Mouse (Mus musculus) megakaryocyte progenitor cell, adult 5-6 weeks (primary cell): Measurements from ENCODE around the gene Galnt18. TPM values are rescaled to one million over a fixed set of nuclear protein-coding genes. Genes with fewer than 3 reads are reported as not detected.

ENCODE experiments used
- ATAC-seq: replicated peaks from 2 replicates; pipeline ENCODE4 v1.8.0; 2016; ENCODE audit warnings: mild to moderate bottlenecking, moderate TSS enrichment, inconsistent platforms; ENCODE audit not compliant: poor library complexity
- total RNA-seq, 2 experiments: library from RNA; stranded (forward) in 1 of 2; stranded (reverse) in 1 of 2; fragments of 157-497, 149-512 nt in 1 of 2; fragments of 200-1000 nt in 1 of 2; gene quantifications; 2 replicates each; pipeline versions ENCODE4 v1.2.3 to v1.2.4; 2015 to 2017

Gene Galnt18
- total RNA-seq, 2 experiments from 2014 or later, result 0.12 TPM; not detected in 1

- ATAC-seq, result no peak
Observed at GRCm38 (mm10) chr7:111572336-111572735, 207.4 kb downstream of the Galnt18 start.

- no peak for ATAC-seq
Observed at GRCm38 (mm10) chr7:111566838-111567237, 212.9 kb downstream of the Galnt18 start.

GRCm38 (mm10) chr7:111563316-111564110 is 216.3 kb downstream of the Galnt18 start:
- no peak for ATAC-seq

- no peak for ATAC-seq
Observed at GRCm38 (mm10) chr7:111560097-111560496, 219.7 kb downstream of the Galnt18 start.

GRCm38 (mm10) chr7:111559011-111559410 is 220.8 kb downstream of the Galnt18 start:
- no peak for ATAC-seq

- ATAC-seq, result no peak
Observed at GRCm38 (mm10) chr7:111550987-111551386, 228.8 kb downstream of the Galnt18 start.

- ATAC-seq, result no peak
Observed at GRCm38 (mm10) chr7:111547069-111547468, 232.7 kb downstream of the Galnt18 start.

- no peak for ATAC-seq
Observed at GRCm38 (mm10) chr7:111545614-111546013, 234.2 kb downstream of the Galnt18 start.

- ATAC-seq, result no peak
Observed at GRCm38 (mm10) chr7:111537946-111538345, 241.8 kb downstream of the Galnt18 start.

- no peak for ATAC-seq
Observed at GRCm38 (mm10) chr7:111534826-111535405, 244.9 kb downstream of the Galnt18 start.

GRCm38 (mm10) chr7:111528961-111529643 is 250.7 kb downstream of the Galnt18 start:
- no peak for ATAC-seq

GRCm38 (mm10) chr7:111528462-111528861 is 251.3 kb downstream of the Galnt18 start:
- ATAC-seq, result no peak

GRCm38 (mm10) chr7:111520881-111521280 is 258.9 kb downstream of the Galnt18 start:
- ATAC-seq, result no peak

- ATAC-seq, result no peak
Observed at GRCm38 (mm10) chr7:111518581-111519242, 261.1 kb downstream of the Galnt18 start.

GRCm38 (mm10) chr7:111516882-111517281 is 262.9 kb downstream of the Galnt18 start:
- no peak for ATAC-seq

- no peak for ATAC-seq
Observed at GRCm38 (mm10) chr7:111515471-111515870, 264.3 kb downstream of the Galnt18 start.

GRCm38 (mm10) chr7:111509167-111509854 is 270.5 kb downstream of the Galnt18 start:
- ATAC-seq, result no peak

- ATAC-seq, result no peak
Observed at GRCm38 (mm10) chr7:111500616-111501015, 279.2 kb downstream of the Galnt18 start.

GRCm38 (mm10) chr7:111499255-111499790 is 280.5 kb downstream of the Galnt18 start:
- no peak for ATAC-seq

GRCm38 (mm10) chr7:111497191-111497590 is 282.6 kb downstream of the Galnt18 start:
- ATAC-seq, result no peak
